Mouse (Mus musculus): ENCODE results near the gene Rps12.
"Not testable (repeated sequence)": the region's sequence is repeated elsewhere in the genome, so short reads cannot be mapped to it uniquely, and the experiment has no call there.

Gene Rps12

GRCm38 (mm10) chr10:23785599-23785998 is 1.5 kb downstream of the Rps12 start:
- ATAC-seq (ENCODE audit: low TSS enrichment), result not testable (repeated sequence)

GRCm38 (mm10) chr10:23784121-23784520 is 3.0 kb downstream of the Rps12 start:
- no peak for ATAC-seq (ENCODE audit: low TSS enrichment)

GRCm38 (mm10) chr10:23783493-23783884 is 3.6 kb downstream of the Rps12 start:
- no peak for ATAC-seq (ENCODE audit: low TSS enrichment)

GRCm38 (mm10) chr10:23782855-23783492 is 4.1 kb downstream of the Rps12 start:
- ATAC-seq (ENCODE audit: low TSS enrichment), result no peak

- ATAC-seq (ENCODE audit: low TSS enrichment), result no peak
Measured at GRCm38 (mm10) chr10:23781760-23782735, 5.0 kb downstream of the Rps12 start.

GRCm38 (mm10) chr10:23780539-23781275 is 6.4 kb downstream of the Rps12 start:
- 0 out of 2 replicates have a peak, but pooled peaks have one; percentile 32 for ATAC-seq (ENCODE audit: low TSS enrichment)

- ATAC-seq (ENCODE audit: low TSS enrichment), result no peak
Measured at GRCm38 (mm10) chr10:23777288-23777945, 9.7 kb downstream of the Rps12 start.

GRCm38 (mm10) chr10:23754166-23754565 is 32.9 kb downstream of the Rps12 start:
- no peak for ATAC-seq (ENCODE audit: low TSS enrichment)
